Mouse (Mus musculus) urinary bladder, adult 2 months (tissue): Measurements from ENCODE around the gene Fgfr2. TPM values are rescaled to one million over a fixed set of nuclear protein-coding genes. Genes with fewer than 3 reads are reported as not detected.
"Not testable (repeated sequence)": the region's sequence is repeated elsewhere in the genome, so short reads cannot be mapped to it uniquely, and the experiment has no call there.

ENCODE experiments used
- DNase-seq: peaks from one replicate; pipeline ENCODE4 v3.0.0; 2022; ENCODE audit warnings: low spot score
- polyA plus RNA-seq: library from polyadenylated mRNA; depleted of rRNA; stranded (reverse); fragments of >200 nt; gene quantifications from 2 replicates; pipeline ENCODE4 v1.2.3, GENCODE M21; 2012

The Fgfr2 gene
- polyA plus RNA-seq, 1 experiment, result 80.2 TPM

DNA sequence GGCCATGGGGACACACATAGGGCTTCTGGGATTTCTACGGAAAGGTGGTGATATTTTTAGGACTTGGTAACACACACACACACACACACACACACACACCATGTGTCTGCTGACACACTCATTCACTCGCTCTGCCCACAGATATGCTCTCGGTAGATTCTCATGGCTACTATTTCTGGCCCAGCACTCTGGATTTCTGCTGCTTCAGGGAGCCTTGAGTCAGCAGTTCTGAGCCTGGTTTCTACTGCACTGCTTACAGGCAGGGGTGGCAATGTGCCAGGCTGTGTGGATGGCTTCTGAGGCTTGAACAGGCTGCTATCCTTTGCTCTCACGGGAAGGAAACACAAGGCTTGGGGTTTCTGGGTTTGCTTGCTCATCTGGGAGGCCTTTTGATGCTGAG is 2441.4 kb downstream of the Fgfr2 start:
- no peak for DNase-seq

DNA sequence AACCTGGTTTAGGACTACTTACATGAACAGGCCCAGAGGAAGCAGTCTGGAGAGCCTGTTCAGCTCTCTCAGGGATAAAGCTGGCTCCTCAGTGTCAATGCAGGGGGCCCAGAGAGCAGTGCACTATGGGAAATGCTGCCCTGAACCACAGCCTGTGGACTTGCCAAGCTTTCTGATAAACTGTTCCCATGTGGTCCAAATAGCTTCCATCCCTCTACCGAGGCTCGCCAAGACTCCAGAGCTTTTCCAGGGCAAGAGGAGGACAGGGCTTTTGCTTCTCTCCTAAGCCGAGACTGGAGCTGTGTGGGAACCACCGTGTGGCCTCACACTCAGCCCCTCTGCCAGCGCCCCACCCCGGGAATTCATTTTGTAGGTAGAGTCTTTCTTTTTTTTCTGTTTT is 2444.7 kb downstream of the Fgfr2 start:
- DNase-seq, result peak; percentile 19

DNA sequence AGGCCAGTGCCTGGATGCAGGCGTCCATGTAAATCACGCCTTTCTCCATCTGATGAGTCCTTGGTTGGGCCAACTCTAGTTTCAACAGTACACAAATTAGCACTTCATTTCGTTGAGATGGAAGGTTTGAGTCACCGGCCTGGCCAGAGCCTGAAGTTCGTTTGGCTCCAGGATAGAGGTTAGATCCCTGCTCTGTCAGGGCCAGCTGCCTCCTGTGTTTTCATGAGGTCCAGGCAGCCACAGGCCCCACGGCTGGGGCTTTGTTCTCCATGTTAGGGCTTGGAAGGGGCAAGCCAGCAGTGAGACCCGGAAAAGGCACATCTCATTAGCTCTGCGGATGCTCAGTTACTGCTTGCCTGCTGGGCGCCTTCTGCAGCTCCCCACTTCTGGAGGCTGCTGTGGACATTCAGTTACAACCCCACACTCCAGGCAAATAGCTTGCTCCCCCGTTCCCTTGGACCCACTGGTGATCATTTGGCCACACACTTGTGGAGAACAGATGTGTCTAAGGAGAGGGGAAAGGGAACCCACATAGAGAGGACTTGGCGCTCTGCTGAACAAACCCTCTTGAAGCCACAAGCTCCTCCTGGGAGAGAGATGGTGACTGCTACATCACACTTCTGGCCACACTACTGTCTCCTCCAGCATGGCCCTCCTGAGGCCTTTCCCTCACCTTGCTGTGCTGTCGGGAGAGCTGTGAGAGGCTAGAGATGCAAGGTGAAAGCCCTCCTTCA is 2445.4 kb downstream of the Fgfr2 start:
- peak; percentile 15 for DNase-seq

DNA sequence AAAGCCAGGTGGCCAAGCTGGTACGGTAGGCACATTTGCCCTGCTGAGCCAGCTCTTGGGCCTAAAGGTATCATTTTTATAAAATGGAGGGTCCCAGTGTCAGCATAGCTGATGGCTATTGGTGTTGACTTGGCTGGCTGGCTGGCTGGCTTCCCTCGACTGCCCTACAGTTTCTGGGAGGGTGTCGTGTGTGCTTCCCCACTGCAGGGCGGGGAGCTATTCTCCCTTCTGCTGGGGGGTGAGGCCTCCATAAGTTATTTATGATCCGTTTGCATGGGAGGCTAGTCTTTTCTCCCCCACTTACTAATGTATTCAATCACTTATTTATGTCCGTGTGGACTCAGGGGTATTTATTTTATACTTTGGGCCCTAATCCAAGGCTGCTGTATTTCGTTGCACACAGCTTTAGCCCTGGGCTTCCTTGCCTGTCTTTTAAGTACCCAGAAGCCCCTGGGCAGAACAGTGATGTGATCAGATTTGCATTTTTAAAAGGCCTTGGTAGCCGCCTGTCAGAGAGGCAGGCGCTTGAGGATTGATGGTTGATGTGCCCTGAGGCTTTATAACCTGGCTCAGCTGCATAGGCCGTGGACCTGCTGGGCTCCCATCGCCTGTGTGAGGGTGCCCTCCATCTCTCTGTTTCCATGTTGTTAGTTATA is 2446.1 kb downstream of the Fgfr2 start:
- DNase-seq, result no peak

DNA sequence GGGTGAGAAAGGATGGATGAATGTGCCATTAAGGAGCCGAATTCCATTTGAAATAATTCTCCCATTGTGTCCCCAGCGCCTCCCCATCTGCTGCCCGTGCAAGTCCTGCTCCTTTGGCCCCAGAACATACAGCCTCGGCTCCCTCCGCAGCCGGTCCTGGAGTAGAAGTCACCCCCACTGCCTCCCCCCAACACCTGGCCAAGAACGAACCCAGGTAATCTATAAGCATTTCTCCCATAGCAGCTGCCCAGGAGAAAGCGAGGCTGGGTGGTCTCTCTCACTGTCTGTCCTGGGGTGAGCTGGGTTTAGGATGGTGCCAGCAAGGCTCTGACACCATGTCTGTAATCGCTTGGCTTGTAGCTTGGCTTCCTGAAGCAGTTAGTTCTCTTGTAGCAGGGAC is 2448.6 kb downstream of the Fgfr2 start:
- no peak for DNase-seq

DNA sequence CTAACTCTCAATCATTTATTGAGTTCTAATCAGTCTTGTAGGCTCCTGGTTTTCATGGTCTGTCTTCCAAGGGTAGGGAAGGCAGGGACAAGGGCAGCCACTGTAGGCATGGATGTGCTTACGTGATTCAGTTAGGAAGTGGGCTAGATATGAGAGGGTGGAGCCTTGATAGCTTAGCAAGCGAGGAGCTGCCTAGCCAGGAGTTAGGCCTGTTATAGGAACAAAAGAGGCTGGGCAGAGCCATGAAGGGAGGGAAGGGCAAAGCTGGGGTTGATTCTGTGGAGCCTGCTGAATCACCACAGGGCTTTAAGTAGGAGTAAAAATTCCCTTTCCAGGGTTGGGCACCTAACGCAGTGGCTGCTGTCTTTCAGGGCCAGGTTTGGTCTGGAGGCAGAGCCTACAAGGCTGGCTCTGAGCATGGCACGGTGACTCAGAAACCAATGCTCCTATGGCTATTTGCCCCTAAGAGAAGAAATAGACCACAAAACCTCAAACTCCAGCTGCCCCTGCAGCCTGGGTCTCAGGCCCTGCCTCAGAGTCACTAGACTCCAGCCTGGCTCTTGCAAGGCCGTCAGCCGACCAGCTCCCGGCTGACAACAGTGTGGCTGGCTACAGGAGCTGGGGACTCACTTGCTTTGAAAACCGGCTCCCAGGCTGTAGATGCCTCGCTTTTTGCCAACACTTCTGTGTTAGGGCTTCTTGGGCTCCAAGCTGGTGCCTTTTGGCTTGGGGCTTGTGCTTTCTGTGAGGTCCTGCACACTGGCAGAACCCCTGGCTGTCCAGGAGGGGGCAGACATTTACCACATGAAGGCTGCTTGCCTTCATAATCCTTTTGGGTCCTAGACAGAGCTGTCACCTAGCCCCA is 2449.7 kb downstream of the Fgfr2 start:
- DNase-seq, result no peak

DNA sequence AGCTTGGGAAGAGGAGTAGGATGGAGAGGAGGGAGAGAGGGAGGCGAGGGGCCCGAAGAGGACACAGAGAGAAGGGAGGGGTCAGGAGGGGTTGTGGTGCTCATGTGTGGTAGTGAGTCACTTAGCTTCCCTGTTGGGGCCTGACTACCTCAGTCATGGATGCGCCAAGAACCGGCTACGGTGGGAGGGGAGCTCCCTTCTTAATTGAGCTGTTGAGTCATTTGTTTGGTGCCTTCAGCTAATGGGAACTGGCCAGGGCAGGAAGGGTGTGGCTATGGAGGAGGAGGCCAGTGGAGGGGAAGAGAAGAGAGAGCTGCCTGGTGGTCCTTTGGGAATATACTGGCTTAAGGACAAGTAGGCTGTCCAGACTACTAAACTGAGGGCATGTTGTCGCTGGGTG is 2451.8 kb downstream of the Fgfr2 start:
- DNase-seq, result no peak

DNA sequence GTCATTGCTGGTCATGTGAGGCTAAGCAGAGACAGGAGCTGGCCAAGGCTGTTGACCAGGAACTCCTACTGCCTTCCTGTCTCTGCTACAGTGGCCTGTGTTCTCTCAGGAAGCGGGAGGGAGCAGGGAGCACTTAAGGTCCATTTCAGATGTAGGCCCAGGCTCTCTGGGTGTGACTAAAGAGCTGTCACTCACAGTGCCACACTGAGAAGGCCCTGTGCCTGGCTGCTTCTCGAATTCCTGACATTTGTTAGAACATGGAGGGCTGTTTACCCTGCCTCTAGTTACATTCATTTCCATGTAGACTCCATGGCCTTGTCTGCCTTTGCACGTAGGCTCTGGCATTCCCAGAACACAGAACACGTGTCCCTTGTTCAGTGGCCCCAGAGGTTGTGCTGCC is 2452.8 kb downstream of the Fgfr2 start:
- no peak for DNase-seq

DNA sequence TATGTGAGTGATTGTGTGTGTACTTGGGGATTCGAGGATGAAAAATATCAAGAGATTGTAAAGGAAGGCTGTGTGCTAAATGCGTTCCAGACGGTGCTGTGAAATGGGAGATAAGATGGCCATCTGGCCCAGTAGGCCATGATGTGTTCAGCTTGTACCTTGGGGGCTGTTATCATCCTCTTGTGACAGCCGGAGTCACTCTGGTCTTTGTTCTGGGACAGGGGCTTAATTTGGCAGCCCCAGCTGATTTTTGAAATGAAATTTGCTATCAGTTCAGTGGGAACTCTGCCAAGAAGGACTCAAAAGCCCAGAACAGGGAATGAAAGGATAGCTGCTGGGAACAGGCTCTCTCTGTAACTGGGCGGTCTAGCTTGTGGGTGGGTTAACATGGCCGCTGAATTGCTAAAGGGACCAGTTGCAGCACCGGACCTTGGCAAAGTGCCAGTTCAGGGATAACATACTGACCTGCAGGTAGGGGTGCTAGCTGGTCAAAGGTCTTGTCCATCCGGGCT is 2453.7 kb downstream of the Fgfr2 start:
- DNase-seq, result no peak

DNA sequence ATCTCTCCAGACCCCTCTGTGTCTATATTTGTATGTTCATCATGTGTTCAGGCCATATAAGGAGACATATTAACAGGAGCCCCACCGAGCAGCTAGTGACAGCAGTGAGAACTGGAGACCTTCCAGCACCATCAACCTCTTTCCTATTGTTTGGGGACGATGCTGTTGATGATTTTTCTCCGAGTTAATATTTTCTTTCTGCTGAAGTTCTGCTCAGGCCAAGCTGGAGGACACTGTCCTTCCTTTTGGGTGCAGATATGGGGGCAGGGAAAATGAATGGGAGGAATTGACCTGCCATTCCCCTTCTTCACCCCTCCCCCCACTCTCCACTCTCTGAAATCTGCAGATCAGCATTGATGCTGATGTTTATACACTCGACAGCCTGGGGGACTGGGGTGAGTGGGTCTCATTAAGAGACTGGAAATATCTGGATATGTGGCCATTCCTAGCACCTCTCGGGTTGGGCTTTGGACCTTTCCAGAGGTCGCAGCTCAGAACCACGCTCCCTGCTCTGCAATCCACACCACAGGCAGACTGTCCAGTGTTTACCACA is 2454.3 kb downstream of the Fgfr2 start:
- DNase-seq, result no peak

DNA sequence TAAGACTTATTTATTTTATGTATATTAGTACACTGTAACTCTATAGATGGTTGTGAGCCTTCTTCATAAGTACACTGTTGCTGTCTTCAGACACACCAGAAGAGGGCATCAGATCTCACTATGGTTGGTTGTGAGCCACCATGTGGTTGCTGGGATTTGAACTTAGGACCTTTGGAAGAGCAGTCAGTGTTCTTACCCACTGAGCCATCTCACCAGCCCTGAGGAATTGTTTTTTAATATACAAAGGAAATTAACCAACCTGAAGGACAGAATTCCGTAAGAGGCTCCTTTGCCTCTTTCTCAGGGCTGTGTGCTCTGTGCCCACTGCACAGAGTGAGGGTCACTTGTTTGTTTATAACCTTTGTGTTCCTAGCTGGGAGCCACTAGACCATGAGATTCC is 2455.1 kb downstream of the Fgfr2 start:
- not testable (repeated sequence) for DNase-seq

DNA sequence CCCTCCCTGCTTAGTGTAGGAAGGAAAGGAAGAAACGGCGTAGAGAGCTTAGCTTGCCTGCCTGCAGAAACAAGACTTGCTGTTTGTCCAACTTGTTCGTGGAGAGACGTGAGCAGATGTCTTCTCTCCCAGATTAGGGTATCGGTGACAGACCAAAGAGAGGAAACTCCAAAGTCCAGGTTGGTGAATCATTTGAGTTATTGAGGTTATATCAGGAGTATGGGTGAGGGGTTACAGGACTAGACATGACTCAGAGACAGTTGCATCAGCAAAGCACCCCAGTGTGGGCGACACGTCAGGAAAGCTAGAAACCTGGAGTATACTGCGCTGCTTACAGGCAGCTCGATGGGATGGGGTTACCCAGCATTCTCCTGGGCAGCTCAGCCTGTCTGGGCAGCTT is 2457.8 kb downstream of the Fgfr2 start:
- DNase-seq, result no peak

DNA sequence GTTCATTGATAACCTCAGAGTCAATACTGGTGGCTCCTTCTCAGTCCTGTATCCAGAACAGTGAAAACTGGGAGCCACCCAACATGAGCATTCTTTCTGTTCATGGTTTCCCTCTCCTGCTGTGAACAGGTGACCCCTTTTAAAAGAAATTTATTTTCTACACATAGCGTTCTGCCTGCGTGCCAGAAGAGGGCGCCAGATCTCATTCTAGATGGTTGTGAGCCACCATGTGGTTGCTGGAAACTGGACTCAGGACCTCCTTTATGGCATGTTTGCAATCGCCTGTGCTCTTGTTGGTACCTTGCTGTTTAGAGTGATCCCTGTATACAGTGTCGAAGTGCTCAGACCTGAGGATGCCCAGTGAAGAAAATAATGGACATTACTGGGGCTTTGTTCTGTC is 2458.5 kb downstream of the Fgfr2 start:
- DNase-seq, result no peak

DNA sequence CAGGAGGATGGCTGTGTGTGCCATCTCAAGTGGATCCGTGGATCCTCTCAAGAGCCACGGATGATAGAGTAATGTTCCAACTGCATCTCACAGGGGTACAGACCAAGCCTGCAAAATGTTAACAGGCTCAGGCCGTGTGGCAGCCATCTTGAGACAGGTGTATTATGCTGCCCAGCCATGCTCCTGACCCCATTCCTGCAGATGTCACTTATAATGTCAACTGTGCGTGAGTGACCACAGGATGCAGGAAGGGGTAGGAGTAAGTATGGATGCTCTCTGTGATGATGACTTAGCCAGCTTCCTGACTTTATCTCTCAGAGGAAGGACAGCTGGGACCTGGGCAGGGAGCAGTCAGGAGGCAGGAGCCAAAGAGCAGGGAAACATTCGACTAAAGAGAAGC is 2459.1 kb downstream of the Fgfr2 start:
- no peak for DNase-seq

DNA sequence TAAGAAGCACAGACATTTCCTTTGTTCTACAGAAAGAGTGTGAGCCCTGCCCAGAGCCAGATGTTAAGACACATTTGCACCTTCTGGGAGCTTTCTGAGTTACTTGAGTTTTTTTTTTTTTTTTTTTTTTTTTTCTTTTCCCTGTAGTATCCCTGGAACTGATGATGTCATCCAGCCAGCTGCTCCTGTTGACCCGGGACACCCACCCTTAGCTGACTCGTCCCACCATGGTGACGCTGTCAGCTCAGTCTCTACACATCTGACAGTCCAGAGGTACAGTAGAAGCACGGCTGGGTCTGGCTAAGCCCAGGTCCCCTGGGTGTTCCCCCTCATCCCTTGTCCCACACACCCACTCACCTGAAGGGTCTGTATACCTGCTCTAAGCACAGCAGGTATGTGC is 2460.3 kb downstream of the Fgfr2 start:
- no peak for DNase-seq

DNA sequence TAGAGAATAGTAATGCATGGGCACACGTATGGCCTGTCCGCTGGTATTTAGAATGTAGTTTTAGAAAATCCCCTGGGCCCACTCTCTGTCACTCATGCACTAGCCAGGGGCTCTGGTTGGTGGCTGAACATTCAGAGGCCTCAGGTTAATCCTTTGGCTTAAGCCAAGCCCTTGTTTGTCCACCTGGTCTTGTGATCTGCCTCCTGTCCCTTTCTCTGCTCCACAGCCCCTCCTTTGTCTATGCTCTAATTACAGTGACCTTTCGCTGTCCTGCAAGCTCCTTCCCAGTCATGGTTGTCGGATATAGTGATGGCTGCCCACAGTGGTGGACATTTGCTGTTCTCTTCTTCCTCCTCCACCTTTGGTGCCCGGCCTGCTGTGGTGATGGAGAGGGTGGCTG is 2460.9 kb downstream of the Fgfr2 start:
- DNase-seq, result no peak

DNA sequence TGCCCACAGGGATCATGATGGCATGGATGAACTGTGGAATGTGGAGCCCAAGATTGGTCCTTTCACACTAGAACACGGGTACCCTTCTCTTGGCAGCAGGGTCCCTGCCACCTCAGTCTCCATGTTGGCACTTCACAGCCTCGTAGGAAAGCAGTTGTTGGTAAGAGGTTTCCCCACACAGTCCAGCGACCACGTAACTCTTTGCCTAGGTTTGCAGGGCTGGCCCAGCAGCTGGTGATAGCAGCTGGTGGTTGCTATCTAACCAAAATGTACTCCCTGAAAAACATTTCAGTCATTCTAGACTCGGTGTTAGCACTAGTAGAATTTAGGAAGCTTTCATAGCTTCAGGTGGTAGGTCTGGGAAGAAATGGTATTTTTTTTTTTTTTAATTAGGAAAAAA is 2464.0 kb downstream of the Fgfr2 start:
- DNase-seq, result no peak

DNA sequence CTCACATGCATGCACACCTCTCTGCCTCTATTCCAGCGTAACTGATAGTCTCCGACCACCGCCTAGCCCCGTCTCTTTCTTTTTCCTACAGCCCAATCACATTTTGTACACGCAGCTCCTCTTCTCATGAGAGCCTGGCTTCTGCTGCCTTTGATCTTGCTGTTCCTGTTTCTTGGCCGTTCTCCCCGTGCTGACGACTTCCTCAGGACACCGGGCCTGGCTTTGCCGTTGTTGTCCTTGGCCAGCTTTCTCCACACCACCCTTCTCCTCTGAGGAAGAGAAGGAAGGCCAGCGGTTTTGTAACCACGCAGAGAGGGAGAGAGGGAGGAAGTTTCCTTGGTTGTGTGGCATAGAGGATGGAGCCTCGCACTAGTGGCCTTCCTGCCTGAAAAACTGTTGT is 2465.4 kb downstream of the Fgfr2 start:
- DNase-seq, result no peak

DNA sequence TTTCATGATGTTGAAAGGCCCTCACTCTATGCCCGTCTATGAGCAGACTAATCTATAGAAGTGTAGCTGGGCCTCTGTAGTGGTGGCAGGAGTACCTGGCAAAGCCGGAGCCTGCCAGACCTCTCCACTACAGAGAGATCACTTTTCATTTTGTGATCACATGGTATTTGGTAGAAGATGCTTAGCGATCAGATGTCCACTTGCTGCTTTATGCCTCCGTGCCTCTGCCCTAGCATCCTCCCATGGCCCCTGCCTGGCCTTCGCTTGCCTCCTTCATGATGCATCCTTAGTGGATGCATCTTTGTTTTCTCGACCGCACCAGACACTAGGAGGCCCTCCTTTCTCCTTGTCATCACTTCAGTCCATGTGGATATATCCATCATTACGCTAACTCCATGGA is 2466.2 kb downstream of the Fgfr2 start:
- DNase-seq, result no peak

DNA sequence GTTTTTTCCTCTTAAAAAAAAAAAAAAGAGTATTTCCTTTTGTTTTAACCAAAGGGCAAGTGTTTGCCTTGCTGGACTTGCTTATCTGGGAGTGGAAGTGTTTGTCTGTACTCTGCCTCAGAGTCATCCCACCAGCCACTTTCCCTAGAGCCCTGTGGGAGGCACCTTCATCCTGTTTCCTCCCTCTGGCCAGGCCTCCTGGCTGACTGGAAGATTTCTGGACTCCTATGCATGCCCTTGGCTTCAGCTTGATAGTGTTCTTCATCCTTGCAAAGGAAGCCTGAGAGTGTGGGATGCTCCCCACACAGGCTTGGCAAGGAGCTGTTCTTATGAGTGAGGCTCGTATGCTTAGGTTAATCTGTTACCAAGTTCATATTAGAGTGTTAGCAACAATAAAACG is 2468.6 kb downstream of the Fgfr2 start:
- DNase-seq, result no peak

DNA sequence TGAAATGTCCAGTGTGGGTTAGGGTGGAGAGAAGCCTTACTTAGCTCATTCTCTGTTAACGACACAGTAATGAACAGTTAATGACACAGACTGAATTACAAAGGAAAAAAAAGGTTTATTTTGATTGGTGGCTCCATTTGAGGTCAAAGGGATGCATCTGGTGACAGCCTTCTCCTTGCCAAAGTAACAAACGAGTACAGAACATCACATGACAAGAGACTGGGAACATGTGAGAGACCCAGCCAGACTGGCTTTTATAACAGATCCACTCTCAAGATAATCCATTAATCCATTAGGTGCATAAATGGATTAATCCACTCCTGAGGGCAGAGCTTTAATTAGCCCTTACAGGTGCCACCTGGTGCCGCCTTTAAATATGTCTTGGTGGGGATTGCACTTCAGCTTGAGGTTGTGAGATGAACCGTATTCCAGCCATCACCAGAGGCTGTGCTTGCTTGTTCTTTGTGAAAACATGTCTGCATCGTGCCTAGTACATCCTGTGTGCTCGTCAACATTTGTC is 2470.1 kb downstream of the Fgfr2 start:
- DNase-seq, result no peak

DNA sequence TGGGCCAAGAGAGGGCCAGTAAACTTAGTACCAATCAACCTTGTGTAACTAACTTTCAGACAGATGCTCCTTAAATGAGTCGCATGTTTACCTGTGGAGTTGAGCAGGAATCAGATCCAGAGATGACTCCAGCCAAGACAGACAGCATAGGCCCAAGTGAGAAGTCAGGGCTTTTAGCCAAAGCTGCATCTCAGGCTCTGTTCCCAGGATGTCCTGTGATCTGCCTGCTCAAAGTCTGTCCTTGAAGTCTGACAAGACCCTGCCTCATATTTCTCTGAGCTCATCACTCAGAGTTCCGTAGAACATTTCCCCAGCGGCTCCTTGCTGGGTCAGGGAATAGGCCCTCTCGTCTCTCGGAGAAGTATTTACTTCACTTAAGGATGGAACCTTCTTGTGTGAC is 2472.5 kb downstream of the Fgfr2 start:
- no peak for DNase-seq
